Mouse (Mus musculus): Measurements from ENCODE around the gene Cyp2u1.

Cyp2u1 gene

GRCm38 (mm10) chr3:131306255-131306654, 3.2 kb upstream of the Cyp2u1 start:
- no peak for DNase-seq (ENCODE audit: low spot score in 2 of 2)

GRCm38 (mm10) chr3:131303320-131303714, 290 bp upstream of the Cyp2u1 start:
- DNase-seq (ENCODE audit: low spot score in 2 of 2) = no peak

GRCm38 (mm10) chr3:131299908-131300307, 3.1 kb downstream of the Cyp2u1 start:
- no peak for DNase-seq (ENCODE audit: low spot score in 2 of 2)

DNA sequence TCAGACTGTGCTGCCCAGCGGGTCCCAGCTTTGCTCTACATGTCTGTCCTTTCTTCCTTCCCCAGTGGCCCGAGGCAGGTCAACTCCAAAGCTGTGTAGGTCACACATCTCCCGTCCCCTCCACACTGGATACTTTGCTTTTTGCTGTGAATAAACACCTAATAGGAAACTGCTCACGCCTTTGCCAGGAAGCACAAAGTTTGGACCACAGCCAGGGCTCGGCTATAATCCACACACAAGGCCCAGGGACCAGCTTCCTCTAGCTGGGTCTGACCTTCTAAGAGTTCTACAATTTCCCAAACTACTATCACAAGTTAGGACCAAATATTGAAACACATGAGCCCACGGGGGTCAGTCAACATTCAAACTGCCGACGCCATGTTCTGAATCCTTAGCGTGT, 3.9 kb downstream of the Cyp2u1 start:
- no peak for DNase-seq (ENCODE audit: low spot score in 2 of 2)

GRCm38 (mm10) chr3:131296893-131297292, 6.1 kb downstream of the Cyp2u1 start:
- DNase-seq (ENCODE audit: low spot score in 2 of 2) = no peak

GRCm38 (mm10) chr3:131295513-131296200, 7.4 kb downstream of the Cyp2u1 start:
- peak in 1 of 2 experiments; percentile 41 for DNase-seq (ENCODE audit: low spot score in 2 of 2)

- no peak for DNase-seq (ENCODE audit: low spot score in 2 of 2)
Measured at GRCm38 (mm10) chr3:131294503-131294902, 8.5 kb downstream of the Cyp2u1 start.

DNA sequence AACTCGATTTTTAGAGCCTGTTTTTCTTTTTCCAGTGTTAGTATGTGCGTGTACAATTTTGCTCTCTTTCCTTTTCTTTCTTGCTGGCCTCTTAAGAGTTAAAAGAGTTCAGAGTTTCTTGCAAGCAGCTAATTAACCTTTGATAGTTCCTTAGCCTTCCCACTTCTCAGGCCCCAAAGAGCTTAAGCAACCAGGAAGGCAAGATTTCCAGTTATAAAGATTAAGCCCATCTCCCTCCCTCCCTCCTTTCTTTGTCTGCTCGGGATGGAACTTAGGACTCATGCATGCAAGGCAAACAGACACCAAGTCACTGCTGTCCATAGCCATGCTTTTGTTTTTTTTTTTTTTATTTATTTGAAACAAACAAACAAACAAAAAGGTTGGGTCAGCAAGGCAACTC, 10.1 kb downstream of the Cyp2u1 start:
- DNase-seq (ENCODE audit: low spot score in 2 of 2) = no peak

GRCm38 (mm10) chr3:131292349-131292748, 10.7 kb downstream of the Cyp2u1 start:
- no peak for DNase-seq (ENCODE audit: low spot score in 2 of 2)

GRCm38 (mm10) chr3:131291890-131292289, 11.1 kb downstream of the Cyp2u1 start:
- DNase-seq (ENCODE audit: low spot score in 2 of 2) = no peak

- no peak for DNase-seq (ENCODE audit: low spot score in 2 of 2)
Measured at GRCm38 (mm10) chr3:131274151-131274550, 28.9 kb downstream of the Cyp2u1 start.

GRCm38 (mm10) chr3:131272374-131273100, 30.5 kb downstream of the Cyp2u1 start:
- no peak for DNase-seq (ENCODE audit: low spot score in 2 of 2)

DNA sequence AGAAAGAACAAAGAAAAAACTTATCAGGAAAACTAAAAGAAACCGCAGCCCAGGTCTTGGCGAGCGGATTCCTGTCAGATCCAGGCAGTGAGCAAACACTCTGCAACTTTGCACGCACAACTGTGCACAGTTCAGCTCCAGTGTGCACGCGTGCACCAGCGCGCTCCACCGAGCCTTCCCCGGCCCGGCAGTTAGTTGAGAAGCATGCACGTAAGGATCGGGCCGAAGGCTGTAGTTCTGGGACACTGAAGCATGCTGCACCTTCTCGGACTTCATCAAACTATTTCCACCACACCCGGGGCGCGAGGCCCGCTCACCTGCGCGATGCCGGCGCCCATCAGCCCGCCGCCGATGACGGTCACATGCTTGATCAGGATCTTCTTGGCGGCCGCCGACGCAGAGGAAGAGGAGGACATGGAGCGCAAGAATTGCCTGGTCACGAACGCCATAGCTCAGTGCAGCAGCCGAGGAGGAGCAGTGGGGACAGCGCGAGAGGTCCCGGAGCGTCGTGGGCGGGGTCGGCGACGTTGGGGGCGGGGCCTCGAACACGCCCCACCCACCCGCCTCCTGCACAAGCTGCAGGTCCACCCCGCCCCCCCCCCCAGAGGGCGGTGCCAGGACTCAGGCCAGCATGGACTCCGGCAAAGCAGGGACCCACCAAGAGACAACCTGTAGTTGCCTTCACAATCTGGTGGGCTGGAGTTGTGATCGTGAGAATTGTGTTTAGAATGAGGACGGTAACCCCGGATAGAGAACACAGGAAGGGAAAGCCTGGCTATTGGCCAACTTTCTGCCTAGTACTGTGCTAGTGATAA, 31.3 kb downstream of the Cyp2u1 start, which contains the start of gene Hadh:
Gene Hadh, minus strand, starts transcription at position 543 of the 815 bp plus-strand sequence.
- peak; percentile 77 to 86 for DNase-seq (ENCODE audit: low spot score in 2 of 2)

DNA sequence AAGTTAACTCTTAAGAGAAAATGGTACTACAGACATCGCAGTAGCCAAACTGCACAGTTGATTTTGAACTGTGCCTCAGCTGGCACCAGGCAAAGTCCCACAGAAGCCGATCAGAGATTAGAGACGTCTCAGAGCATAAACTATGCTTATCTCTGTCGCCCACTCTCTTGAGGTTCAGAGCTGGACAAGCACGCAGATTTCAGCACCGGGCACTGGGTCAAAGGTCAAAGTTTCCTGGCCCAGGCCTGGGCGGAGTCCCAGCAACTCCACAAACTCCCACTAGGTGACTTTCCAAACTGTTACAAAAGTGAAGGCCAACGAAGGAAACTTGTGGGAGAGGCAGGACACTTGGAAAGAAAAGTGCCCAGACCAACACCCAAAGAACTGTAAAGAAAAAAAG, 31.9 kb downstream of the Cyp2u1 start:
- peak; percentile 21 to 69 for DNase-seq (ENCODE audit: low spot score in 2 of 2)

DNA sequence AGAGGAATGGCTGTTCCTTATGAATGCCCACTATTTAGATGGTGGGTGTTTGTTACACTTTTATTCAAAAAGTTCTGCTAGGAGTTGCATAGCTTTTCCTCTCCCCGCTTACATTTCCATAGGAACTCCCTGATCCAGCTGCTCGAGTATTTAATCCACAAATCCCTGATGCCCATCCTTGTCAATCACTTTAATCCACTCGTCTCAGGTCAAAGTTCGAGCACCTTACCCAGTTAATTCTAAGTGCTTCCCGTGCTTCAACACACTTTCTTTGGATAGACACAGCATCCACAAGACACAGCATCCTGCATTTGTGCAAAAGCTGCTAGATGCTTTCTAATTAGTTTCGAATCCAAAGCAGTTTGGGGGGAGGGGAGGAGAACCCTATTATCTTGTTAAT, 32.6 kb downstream of the Cyp2u1 start:
- DNase-seq (ENCODE audit: low spot score in 2 of 2) = no peak

DNA sequence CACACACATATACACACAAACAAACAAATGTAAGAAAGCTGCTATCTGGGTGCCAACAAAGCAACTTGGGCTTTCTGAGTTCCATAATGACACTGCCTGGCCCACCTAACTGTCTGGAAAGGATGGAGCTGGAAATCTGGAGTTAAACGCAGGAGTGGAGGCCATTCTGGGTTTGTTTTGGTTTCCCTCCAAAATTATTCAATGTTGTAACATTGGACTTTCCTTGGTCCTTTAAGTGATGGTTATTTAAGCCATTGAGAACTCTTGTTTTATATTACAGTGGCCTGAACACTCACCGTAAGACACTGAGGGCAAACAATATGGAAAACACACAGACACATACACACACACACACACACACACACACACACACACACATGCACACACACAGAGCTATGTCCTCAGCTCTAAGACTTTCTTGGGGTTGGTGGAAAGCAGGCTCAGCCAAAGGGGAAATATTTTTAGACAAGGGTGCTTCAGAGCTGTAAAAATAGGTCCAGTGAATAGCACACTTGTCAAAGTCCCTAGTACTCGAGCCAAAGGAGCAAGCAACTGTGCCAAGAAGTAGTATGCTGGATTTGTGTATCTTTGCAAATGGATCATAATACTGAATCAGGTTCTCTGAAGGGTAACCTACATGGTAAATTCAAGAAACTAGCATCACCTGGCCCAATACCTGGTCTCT, 36.5 kb downstream of the Cyp2u1 start:
- no peak for DNase-seq (ENCODE audit: low spot score in 2 of 2)

GRCm38 (mm10) chr3:131265516-131265915, 37.5 kb downstream of the Cyp2u1 start:
- DNase-seq (ENCODE audit: low spot score in 2 of 2) = no peak

GRCm38 (mm10) chr3:131263766-131264486, 39.1 kb downstream of the Cyp2u1 start:
- DNase-seq (ENCODE audit: low spot score in 2 of 2) = no peak

- DNase-seq (ENCODE audit: low spot score in 2 of 2) = no peak
Measured at GRCm38 (mm10) chr3:131260418-131260817, 42.6 kb downstream of the Cyp2u1 start.

DNA sequence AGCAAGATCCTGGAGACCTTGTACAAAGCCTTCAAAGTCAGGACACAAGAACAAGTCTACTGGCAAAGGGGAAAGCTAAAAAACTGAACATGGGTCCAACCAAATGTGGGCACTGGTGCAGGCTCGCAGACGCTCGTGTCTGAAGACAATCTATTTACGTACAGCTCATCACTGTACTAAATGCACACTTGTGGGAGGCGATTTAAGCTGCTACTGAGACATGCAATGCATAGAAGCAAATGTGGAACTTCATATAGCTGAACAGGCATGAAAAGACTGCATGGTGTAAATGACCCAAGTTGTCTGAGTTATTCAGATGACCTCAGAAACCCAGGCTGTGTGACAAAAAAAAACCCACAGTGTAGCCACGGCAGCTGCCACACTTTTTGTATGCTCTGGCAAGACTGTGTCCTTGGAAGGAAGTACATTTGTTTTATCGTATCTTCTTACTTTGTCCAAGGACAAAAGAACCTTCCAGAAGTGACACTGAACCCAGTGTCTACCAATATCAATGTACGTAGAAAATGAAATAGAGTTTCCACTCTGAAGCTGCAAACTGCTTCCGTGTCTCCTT, 43.5 kb downstream of the Cyp2u1 start:
- no peak for DNase-seq (ENCODE audit: low spot score in 2 of 2)

- DNase-seq (ENCODE audit: low spot score in 2 of 2) = no peak
Measured at GRCm38 (mm10) chr3:131258921-131259320, 44.1 kb downstream of the Cyp2u1 start.
